Mouse (Mus musculus): ENCODE data around the gene Rtl9. TPM values are rescaled to one million over a fixed set of nuclear protein-coding genes. Genes with fewer than 3 reads are reported as not detected.

The Rtl9 gene
- total and polyA plus RNA-seq, 2 experiments from 2014 or later = 0.87 to 2.0 TPM

- no peak for ATAC-seq
- no peaks in the 10 kb centered on the region for H3K4me1 ChIP-seq (ENCODE audit: insufficient read depth)
- no peak for TF ChIP-seq CTCF (IDR thresholded peaks at IDR 0.05; ENCODE audit: low read depth)
- H3K27me3 ChIP-seq (ENCODE audit: insufficient read depth, low read length) = no peaks in the 10 kb centered on the region
- H3K36me3 ChIP-seq (ENCODE audit: insufficient read depth) = no peaks in the 10 kb centered on the region
- WGBS = 51% methylated on average over 6 of the region's 6 CpGs
- H3K4me2 ChIP-seq (ENCODE audit: low read depth) = no peak overlapping the region
- no peak overlapping the region for H3K4me3 ChIP-seq (ENCODE audit: low read depth, low read length)
- no peaks in the 10 kb centered on the region for H3K9me3 ChIP-seq (ENCODE audit: low read length)
- H3K9ac ChIP-seq = no peak overlapping the region
- no peak overlapping the region for H3K27ac ChIP-seq (ENCODE audit: low read depth, low read length)
- no peak for DNase-seq
Measured at GRCm38 (mm10) chrX:143090904-143091588, 8.3 kb upstream of the Rtl9 start.

- Histone ChIP-seq H3K27ac (ENCODE audit: low read depth, low read length) (no peak overlapping the region), H3K9ac (no peak overlapping the region), H3K36me3 (ENCODE audit: insufficient read depth) (no peaks in the 10 kb centered on the region), H3K4me2 (ENCODE audit: low read depth) (no peak overlapping the region), H3K27me3 (ENCODE audit: insufficient read depth, low read length) (no peaks in the 10 kb centered on the region), H3K4me1 (ENCODE audit: insufficient read depth) (no peaks in the 10 kb centered on the region), H3K9me3 (ENCODE audit: low read length) (no peaks in the 10 kb centered on the region), H3K4me3 (ENCODE audit: low read depth, low read length) (no peak overlapping the region)
- ATAC-seq (no peak), DNase-seq (no peak)
- TF ChIP-seq CTCF (IDR thresholded peaks at IDR 0.05; ENCODE audit: low read depth) = no peak
- WGBS = 78% methylated on average over 6 of the region's 6 CpGs
Measured at GRCm38 (mm10) chrX:143097551-143097950, 1.8 kb upstream of the Rtl9 start.

- H3K9ac ChIP-seq = no peak overlapping the region
- TF ChIP-seq CTCF (IDR thresholded peaks at IDR 0.05; ENCODE audit: low read depth) = no peak
- WGBS = 90% methylated on average over 5 of the region's 5 CpGs
- no peak overlapping the region for H3K4me3 ChIP-seq (ENCODE audit: low read depth, low read length)
- H3K27me3 ChIP-seq (ENCODE audit: insufficient read depth, low read length) = no peaks in the 10 kb centered on the region
- DNase-seq (no peak), ATAC-seq (no peak)
- H3K4me2 ChIP-seq (ENCODE audit: low read depth) = no peak overlapping the region
- H3K27ac ChIP-seq (ENCODE audit: low read depth, low read length) = no peak overlapping the region
- no peaks in the 10 kb centered on the region for H3K9me3 ChIP-seq (ENCODE audit: low read length)
- H3K36me3 ChIP-seq (ENCODE audit: insufficient read depth) = no peaks in the 10 kb centered on the region
- no peaks in the 10 kb centered on the region for H3K4me1 ChIP-seq (ENCODE audit: insufficient read depth)
Measured at GRCm38 (mm10) chrX:143103146-143103545, 3.8 kb downstream of the Rtl9 start.

DNA sequence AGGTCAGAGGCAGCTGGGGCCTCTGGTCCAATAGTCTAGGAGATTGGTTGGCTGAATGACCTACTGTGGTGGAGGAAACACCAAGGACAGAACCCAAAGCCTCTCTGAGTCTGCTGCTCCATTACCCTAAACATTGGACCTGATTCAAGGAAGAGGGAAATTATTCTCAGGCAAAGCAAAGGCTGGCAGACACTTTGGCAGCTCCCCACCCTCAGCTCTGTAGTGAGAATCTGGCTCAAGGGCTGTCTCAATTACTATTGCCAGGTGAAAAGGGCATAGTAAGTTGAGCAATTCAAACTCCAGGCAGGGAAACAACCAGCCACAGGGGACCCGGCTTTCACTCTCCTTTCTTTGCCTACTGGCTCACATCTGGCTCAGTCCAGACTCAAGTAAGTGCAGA, 6.5 kb downstream of the Rtl9 start:
- no peak overlapping the region for H3K9ac ChIP-seq
- no peaks in the 10 kb centered on the region for H3K27me3 ChIP-seq (ENCODE audit: insufficient read depth, low read length)
- no peak for TF ChIP-seq CTCF (IDR thresholded peaks at IDR 0.05; ENCODE audit: low read depth)
- no peak overlapping the region for H3K27ac ChIP-seq (ENCODE audit: low read depth, low read length)
- ATAC-seq = no peak
- WGBS = 60% methylated on average over 1 of the region's 1 CpGs
- H3K9me3 ChIP-seq (ENCODE audit: low read length) = no peaks in the 10 kb centered on the region
- H3K4me2 ChIP-seq (ENCODE audit: low read depth) = no peak overlapping the region
- no peaks in the 10 kb centered on the region for H3K36me3 ChIP-seq (ENCODE audit: insufficient read depth)
- H3K4me1 ChIP-seq (ENCODE audit: insufficient read depth) = no peaks in the 10 kb centered on the region
- no peak for DNase-seq
- H3K4me3 ChIP-seq (ENCODE audit: low read depth, low read length) = no peak overlapping the region

- no peak overlapping the region for H3K27ac ChIP-seq (ENCODE audit: low read depth, low read length)
- H3K4me2 ChIP-seq (ENCODE audit: low read depth) = no peak overlapping the region
- ATAC-seq (no peak), DNase-seq (no peak)
- no peak for TF ChIP-seq CTCF (IDR thresholded peaks at IDR 0.05; ENCODE audit: low read depth)
- no peak overlapping the region for H3K4me3 ChIP-seq (ENCODE audit: low read depth, low read length)
- H3K27me3 ChIP-seq (ENCODE audit: insufficient read depth, low read length) = no peaks in the 10 kb centered on the region
- H3K9ac ChIP-seq = no peak overlapping the region
- no peaks in the 10 kb centered on the region for H3K9me3 ChIP-seq (ENCODE audit: low read length)
- H3K4me1 ChIP-seq (ENCODE audit: insufficient read depth) = no peaks in the 10 kb centered on the region
- H3K36me3 ChIP-seq (ENCODE audit: insufficient read depth) = no peaks in the 10 kb centered on the region
Measured at GRCm38 (mm10) chrX:143112546-143112945, 13.2 kb downstream of the Rtl9 start.

Other genes starting within 250 kb of the Rtl9 start
- 2.5 and 3.6 TPM in 2 replicates for gene Ammecr1, start 132.9 kb upstream of the Rtl9 start, total RNA-seq (2014; rRNA removed)
- gene Ammecr1, start 132.9 kb upstream of the Rtl9 start, polyA plus RNA-seq (2015; fragmentation: Nextera tagmentation; extraction: Ambion mirVana) = 1.3 and 2.3 TPM in 2 replicates

Measured in forebrain, postnatal 0 days (tissue).